Mouse (Mus musculus): ENCODE results near the gene Ccdc88c.

The Ccdc88c gene

GRCm38 (mm10) chr12:101028954-101029731 lies at the start of gene Ccdc88c:
Gene Ccdc88c, minus strand, starts transcription at chr12:101029056.
- peak; percentile 77 to 87 for DNase-seq

- no peak for DNase-seq
These were observed 49.1 kb upstream of the Ccdc88c start for GRCm38 (mm10) chr12:101077955-101078354.

GRCm38 (mm10) chr12:101075433-101075832 lies 46.6 kb upstream of the Ccdc88c start:
- DNase-seq, result no peak

- no peak for DNase-seq
These were observed 46.1 kb upstream of the Ccdc88c start for GRCm38 (mm10) chr12:101074821-101075429.

- no peak for DNase-seq
These were observed 41.0 kb upstream of the Ccdc88c start for GRCm38 (mm10) chr12:101069813-101070212.

GRCm38 (mm10) chr12:101066329-101066728 lies 37.5 kb upstream of the Ccdc88c start:
- no peak for DNase-seq

GRCm38 (mm10) chr12:101039956-101040355 lies 11.1 kb upstream of the Ccdc88c start:
- no peak for DNase-seq

GRCm38 (mm10) chr12:101028247-101028953 lies 456 bp downstream of the Ccdc88c start:
- DNase-seq, result no peak

GRCm38 (mm10) chr12:101027451-101028246 lies 1.2 kb downstream of the Ccdc88c start:
- DNase-seq, result no peak

GRCm38 (mm10) chr12:101026946-101027345 lies 1.9 kb downstream of the Ccdc88c start:
- peak in 1 of 2 experiments; percentile 49 for DNase-seq

- DNase-seq, result no peak
These were observed 2.3 kb downstream of the Ccdc88c start for GRCm38 (mm10) chr12:101026518-101026917.

GRCm38 (mm10) chr12:101026025-101026424 lies 2.8 kb downstream of the Ccdc88c start:
- DNase-seq, result no peak

GRCm38 (mm10) chr12:101025379-101025778 lies 3.5 kb downstream of the Ccdc88c start:
- no peak for DNase-seq

GRCm38 (mm10) chr12:101024824-101025223 lies 4.0 kb downstream of the Ccdc88c start:
- no peak for DNase-seq

- DNase-seq, result no peak
These were observed 5.7 kb downstream of the Ccdc88c start for GRCm38 (mm10) chr12:101023143-101023542.

- no peak for DNase-seq
These were observed 6.5 kb downstream of the Ccdc88c start for GRCm38 (mm10) chr12:101022353-101022752.

GRCm38 (mm10) chr12:101021484-101022226 lies 7.2 kb downstream of the Ccdc88c start:
- DNase-seq, result no peak

GRCm38 (mm10) chr12:101020210-101021015 lies 8.4 kb downstream of the Ccdc88c start:
- DNase-seq, result peak; percentile 66 to 74

- no peak for DNase-seq
These were observed 9.4 kb downstream of the Ccdc88c start for GRCm38 (mm10) chr12:101019443-101019842.

GRCm38 (mm10) chr12:101019031-101019430 lies 9.8 kb downstream of the Ccdc88c start:
- DNase-seq, result no peak

GRCm38 (mm10) chr12:101017971-101018371 lies 10.9 kb downstream of the Ccdc88c start:
- no peak for DNase-seq

Data from cerebellum, postnatal 25 days (tissue).